Mouse (Mus musculus): Measurements from ENCODE around the gene Ncam2. TPM values are rescaled to one million over a fixed set of nuclear protein-coding genes. Genes with fewer than 3 reads are reported as not detected.

The Ncam2 gene
- polyA plus RNA-seq (2012; rRNA removed): 0.16 and 0.31 TPM in 2 replicates

- Histone ChIP-seq H3K36me3 (ENCODE audit: control insufficient read depth, insufficient read depth, low read length) (no peaks in the 10 kb centered on the region), H3K27ac (ENCODE audit: insufficient read depth, low read depth, low read length) (no peak within 1 kb of the TSS), H3K4me3 (ENCODE audit: insufficient read depth, low read depth, low read length) (peak within 1 kb of the TSS; percentile 52), H3K27me3 (replicated peaks; ENCODE audit: control insufficient read depth, insufficient read depth, low read length) (no peaks in the 10 kb centered on the region), H3K4me1 (ENCODE audit: control insufficient read depth, insufficient read depth, low read length) (no peaks in the 10 kb centered on the region; the same call in 1 of the 2 replicates)
- TF ChIP-seq POLR2A (IDR thresholded peaks at IDR 0.05; ENCODE audit: low read depth, low read length): no peak
- no peak for TF ChIP-seq CTCF (conservative IDR thresholded peaks at IDR 0.05; ENCODE audit: insufficient read depth, insufficient read length, low read depth, low read length)
- WGBS: under 1% methylated on average over 69 of the region's 70 CpGs
- DNase-seq: peak; percentile 51
Observed at GRCm38 (mm10) chr16:81200201-81201071, at the start of gene Ncam2. TSS of gene Ncam2 (plus strand) at chr16:81200697.

DNA sequence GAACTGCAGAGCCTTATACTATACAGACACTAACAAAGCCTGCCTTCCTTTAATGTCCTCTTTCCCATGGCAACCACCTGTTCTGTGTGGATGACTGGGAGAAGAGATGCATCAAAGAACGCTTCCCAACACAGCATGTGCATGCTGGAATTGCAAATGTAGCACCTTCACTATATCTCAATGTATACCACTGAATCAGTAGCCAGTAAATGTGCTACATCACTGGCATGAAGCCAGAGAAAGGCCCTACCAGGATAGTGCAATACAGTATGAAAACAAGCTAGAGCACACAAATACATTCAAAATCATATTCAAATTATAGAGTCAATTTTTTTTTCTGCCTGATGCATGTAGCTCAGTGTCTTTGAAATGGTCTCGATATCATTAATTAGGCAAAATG, 29.7 kb upstream of the Ncam2 start:
- H3K27me3 ChIP-seq (replicated peaks; ENCODE audit: control insufficient read depth, insufficient read depth, low read length): no peaks in the 10 kb centered on the region
- 84% methylated on average over 2 of the region's 2 CpGs for WGBS
- DNase-seq: no peak
- H3K36me3 ChIP-seq (ENCODE audit: control insufficient read depth, insufficient read depth, low read length): no peaks in the 10 kb centered on the region
- H3K4me1 ChIP-seq (ENCODE audit: control insufficient read depth, insufficient read depth, low read length): no peaks in the 10 kb centered on the region
- H3K27ac ChIP-seq (ENCODE audit: insufficient read depth, low read depth, low read length): no peak overlapping the region
- H3K4me3 ChIP-seq (ENCODE audit: insufficient read depth, low read depth, low read length): no peak overlapping the region
- TF ChIP-seq CTCF (conservative IDR thresholded peaks at IDR 0.05; ENCODE audit: insufficient read depth, insufficient read length, low read depth, low read length): no peak
- TF ChIP-seq POLR2A (IDR thresholded peaks at IDR 0.05; ENCODE audit: low read depth, low read length): no peak

DNA sequence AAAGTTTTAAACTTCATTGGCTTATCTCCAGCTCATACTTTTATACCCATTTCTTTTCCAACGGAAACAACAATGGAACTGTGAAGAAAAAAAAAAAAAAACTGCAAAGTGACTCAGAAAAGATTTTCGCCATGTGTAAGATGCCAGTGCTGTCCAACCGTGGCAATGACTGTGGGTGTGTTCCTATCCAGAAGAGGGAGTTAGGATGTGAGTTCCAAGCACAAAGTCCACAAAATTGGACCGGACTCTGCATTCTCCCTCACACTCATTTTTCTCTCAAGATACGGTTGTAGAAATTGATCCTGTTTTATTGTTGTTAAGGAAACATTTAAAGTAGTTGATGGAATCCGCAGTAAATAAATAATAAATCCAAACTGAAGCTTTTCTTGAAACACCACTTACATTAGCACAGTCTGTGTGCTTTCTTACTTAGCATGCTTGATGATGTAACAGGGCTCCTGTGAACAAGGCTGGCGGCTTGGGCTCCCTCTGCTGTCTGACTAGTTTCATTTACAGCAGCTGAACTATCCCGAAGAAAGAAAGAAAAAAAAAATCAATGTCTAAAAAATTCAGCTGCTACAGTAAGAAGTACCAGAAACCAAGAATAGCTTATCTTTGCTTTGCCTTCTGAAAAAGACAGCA, 25.1 kb upstream of the Ncam2 start:
- no peaks in the 10 kb centered on the region for H3K27me3 ChIP-seq (replicated peaks; ENCODE audit: control insufficient read depth, insufficient read depth, low read length)
- no peak overlapping the region for H3K27ac ChIP-seq (ENCODE audit: insufficient read depth, low read depth, low read length)
- no peak overlapping the region for H3K4me3 ChIP-seq (ENCODE audit: insufficient read depth, low read depth, low read length)
- H3K36me3 ChIP-seq (ENCODE audit: control insufficient read depth, insufficient read depth, low read length): no peaks in the 10 kb centered on the region
- no peak for TF ChIP-seq POLR2A (IDR thresholded peaks at IDR 0.05; ENCODE audit: low read depth, low read length)
- TF ChIP-seq CTCF (conservative IDR thresholded peaks at IDR 0.05; ENCODE audit: insufficient read depth, insufficient read length, low read depth, low read length): peak; percentile 56
- WGBS: 30% methylated on average over 8 of the region's 8 CpGs
- peak; percentile 66 for DNase-seq
- H3K4me1 ChIP-seq (ENCODE audit: control insufficient read depth, insufficient read depth, low read length): no peaks in the 10 kb centered on the region

DNA sequence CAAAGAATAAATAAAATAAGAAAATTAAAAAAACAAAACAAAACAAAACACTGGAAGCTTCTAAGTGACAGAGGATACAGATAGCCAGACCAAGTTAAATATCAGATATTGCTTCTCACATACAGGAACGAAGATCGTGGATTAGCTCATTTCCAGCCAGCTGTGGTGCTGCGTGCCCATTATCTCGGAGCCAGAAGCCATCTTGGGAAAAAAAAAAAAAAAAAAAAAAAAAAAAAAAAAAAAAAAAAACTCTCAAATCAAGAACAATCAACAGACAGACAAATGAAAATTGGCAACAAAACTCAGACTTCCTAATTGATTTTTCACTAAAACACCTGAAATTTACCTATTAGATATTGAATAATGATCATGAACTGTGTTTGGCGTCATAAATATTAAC, 20.7 kb upstream of the Ncam2 start:
- WGBS: 84% methylated on average over 5 of the region's 5 CpGs
- DNase-seq: no peak
- Histone ChIP-seq H3K4me3 (ENCODE audit: insufficient read depth, low read depth, low read length) (no peak overlapping the region), H3K4me1 (ENCODE audit: control insufficient read depth, insufficient read depth, low read length) (no peaks in the 10 kb centered on the region), H3K27ac (ENCODE audit: insufficient read depth, low read depth, low read length) (no peak overlapping the region), H3K36me3 (ENCODE audit: control insufficient read depth, insufficient read depth, low read length) (no peaks in the 10 kb centered on the region), H3K27me3 (replicated peaks; ENCODE audit: control insufficient read depth, insufficient read depth, low read length) (no peaks in the 10 kb centered on the region)
- TF ChIP-seq CTCF (conservative IDR thresholded peaks at IDR 0.05; ENCODE audit: insufficient read depth, insufficient read length, low read depth, low read length) (no peak), POLR2A (IDR thresholded peaks at IDR 0.05; ENCODE audit: low read depth, low read length) (no peak)

DNA sequence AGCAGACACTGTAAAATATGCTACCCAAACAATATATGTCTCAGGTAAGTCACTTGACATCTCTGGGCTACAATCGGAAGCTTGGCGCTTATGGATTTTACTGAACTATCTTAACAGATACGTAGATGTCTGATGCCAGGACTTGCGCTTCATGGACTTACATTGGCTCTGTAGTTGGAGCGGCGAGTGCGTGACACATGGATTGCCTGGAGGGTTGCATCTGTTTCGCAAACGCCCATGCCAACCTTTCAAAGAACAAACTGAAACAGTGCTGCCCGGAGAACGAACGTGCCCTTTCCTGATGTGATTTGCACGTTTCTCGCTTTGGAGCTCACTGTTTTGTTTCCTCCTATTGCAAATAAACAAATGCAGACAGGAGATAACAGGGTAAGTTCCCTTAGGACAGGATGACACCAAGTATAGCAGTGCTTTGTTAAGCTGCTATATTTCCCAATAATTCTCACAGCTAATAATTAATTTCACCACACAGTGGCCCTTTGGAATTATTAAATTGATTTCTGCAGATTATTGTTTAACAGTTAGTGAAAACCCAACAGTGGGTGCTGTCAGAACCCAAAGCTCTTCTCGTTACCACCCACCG, 12.8 kb upstream of the Ncam2 start:
- Histone ChIP-seq H3K36me3 (ENCODE audit: control insufficient read depth, insufficient read depth, low read length) (no peaks in the 10 kb centered on the region), H3K4me1 (ENCODE audit: control insufficient read depth, insufficient read depth, low read length) (no peaks in the 10 kb centered on the region), H3K27ac (ENCODE audit: insufficient read depth, low read depth, low read length) (no peak overlapping the region), H3K27me3 (replicated peaks; ENCODE audit: control insufficient read depth, insufficient read depth, low read length) (no peaks in the 10 kb centered on the region), H3K4me3 (ENCODE audit: insufficient read depth, low read depth, low read length) (no peak overlapping the region)
- no peak for TF ChIP-seq CTCF (conservative IDR thresholded peaks at IDR 0.05; ENCODE audit: insufficient read depth, insufficient read length, low read depth, low read length)
- TF ChIP-seq POLR2A (IDR thresholded peaks at IDR 0.05; ENCODE audit: low read depth, low read length): no peak
- DNase-seq: no peak
- WGBS: 86% methylated on average over 16 of the region's 16 CpGs

DNA sequence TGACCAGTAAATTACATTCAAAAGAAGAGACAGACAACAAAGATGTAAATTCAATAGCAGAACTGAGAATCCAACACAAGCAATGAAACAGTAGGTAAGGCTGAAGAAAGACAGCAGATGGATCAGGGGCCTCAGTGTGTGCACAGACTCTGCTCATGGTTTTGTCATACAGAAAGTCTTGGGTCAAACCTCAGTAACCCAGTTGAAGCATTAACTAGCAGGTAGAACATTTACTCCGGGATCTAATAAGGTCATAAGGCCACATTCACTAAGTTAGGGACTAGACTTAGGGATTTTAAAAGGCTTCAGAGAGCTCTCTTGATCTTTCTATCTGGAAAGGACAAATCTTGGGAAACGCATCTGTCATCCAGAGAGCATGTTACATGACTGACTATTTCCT, 8.9 kb upstream of the Ncam2 start:
- no peak overlapping the region for H3K27ac ChIP-seq (ENCODE audit: insufficient read depth, low read depth, low read length)
- no peak overlapping the region for H3K4me3 ChIP-seq (ENCODE audit: insufficient read depth, low read depth, low read length)
- TF ChIP-seq CTCF (conservative IDR thresholded peaks at IDR 0.05; ENCODE audit: insufficient read depth, insufficient read length, low read depth, low read length): no peak
- no peak for TF ChIP-seq POLR2A (IDR thresholded peaks at IDR 0.05; ENCODE audit: low read depth, low read length)
- WGBS: 43% methylated on average over 2 of the region's 2 CpGs
- no peaks in the 10 kb centered on the region for H3K4me1 ChIP-seq (ENCODE audit: control insufficient read depth, insufficient read depth, low read length)
- H3K36me3 ChIP-seq (ENCODE audit: control insufficient read depth, insufficient read depth, low read length): no peaks in the 10 kb centered on the region
- no peaks in the 10 kb centered on the region for H3K27me3 ChIP-seq (replicated peaks; ENCODE audit: control insufficient read depth, insufficient read depth, low read length)
- peak; percentile 66 for DNase-seq

DNA sequence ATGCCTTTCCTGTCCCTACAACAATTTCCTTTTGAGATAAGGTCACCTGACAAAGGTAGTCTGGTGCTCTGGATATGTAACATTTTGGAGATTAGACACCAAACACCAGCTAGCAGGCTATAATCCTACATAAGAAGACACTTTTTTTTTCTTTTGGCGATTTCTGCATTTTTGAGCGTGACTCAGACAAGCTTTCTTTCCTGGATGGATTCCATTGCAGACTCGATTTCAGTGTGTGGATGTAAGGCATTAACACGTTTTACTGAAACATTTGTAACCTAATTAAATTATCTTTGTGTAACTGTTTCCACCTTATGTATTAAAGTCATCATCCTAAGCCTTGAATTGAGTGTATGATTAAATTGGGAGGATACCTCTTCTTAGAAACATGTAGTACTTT, 7.9 kb upstream of the Ncam2 start:
- Histone ChIP-seq H3K36me3 (ENCODE audit: control insufficient read depth, insufficient read depth, low read length) (no peaks in the 10 kb centered on the region), H3K4me3 (ENCODE audit: insufficient read depth, low read depth, low read length) (no peak overlapping the region), H3K27me3 (replicated peaks; ENCODE audit: control insufficient read depth, insufficient read depth, low read length) (no peaks in the 10 kb centered on the region), H3K4me1 (ENCODE audit: control insufficient read depth, insufficient read depth, low read length) (no peaks in the 10 kb centered on the region), H3K27ac (ENCODE audit: insufficient read depth, low read depth, low read length) (no peak overlapping the region)
- TF ChIP-seq CTCF (conservative IDR thresholded peaks at IDR 0.05; ENCODE audit: insufficient read depth, insufficient read length, low read depth, low read length) (no peak), POLR2A (IDR thresholded peaks at IDR 0.05; ENCODE audit: low read depth, low read length) (no peak)
- DNase-seq: no peak
- WGBS: 75% methylated on average over 4 of the region's 4 CpGs
